Mouse (Mus musculus): ENCODE data around the gene Slc38a8. TPM values are rescaled to one million over a fixed set of nuclear protein-coding genes. Genes with fewer than 3 reads are reported as not detected.

Slc38a8 gene
- polyA plus RNA-seq, 1 experiment from 2014 or later = not detected

DNA sequence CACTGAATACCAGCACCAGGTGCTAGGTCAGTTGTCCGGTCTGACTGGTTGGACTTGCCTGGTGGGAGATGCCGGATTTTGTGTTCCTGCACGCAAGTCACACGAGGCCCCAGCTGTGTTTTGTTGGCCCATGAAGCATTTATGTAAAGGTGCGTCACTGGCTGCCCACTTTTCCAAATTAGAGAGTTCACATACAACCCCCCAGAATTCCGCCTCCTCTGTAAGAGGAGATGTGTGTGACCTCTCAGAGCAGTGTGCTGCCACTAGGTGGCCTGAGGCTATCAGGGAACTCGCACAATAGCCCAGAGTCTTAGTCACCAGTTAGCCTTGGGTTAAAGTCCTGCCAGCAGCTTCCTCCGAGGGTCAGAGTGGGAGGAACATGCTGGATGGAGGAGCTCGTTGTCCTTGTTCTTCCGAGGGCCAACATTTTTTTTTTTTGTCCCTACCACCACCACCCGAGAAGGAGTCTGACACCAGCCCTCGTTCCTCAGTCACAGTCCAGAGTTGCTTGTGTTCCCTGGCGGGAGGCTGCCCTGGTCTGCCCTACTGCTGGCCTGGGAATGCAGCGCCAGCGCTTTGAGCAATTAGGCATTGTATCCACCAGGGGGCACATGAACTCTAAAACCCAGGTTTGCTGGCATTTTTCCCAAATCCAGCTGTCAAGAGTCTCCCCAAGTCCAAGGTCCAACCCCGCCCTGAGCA, 61.1 kb downstream of the Slc38a8 start:
- H3K9me3 ChIP-seq (replicated peaks; ENCODE audit: control insufficient read depth, low read length) = no peaks in the 10 kb centered on the region
- peaks cover 9% of the 10 kb centered on the region; the same call in 1 of the 2 replicates for H3K4me1 ChIP-seq (ENCODE audit: control insufficient read depth, insufficient read depth, low read length)
- H3K27ac ChIP-seq (ENCODE audit: low read depth, low read length) = no peak overlapping the region
- peaks cover 21% of the 10 kb centered on the region for H3K27me3 ChIP-seq (ENCODE audit: control insufficient read depth, insufficient read depth, low read length)
- no peak for ATAC-seq (replicated peaks; ENCODE audit: insufficient number of reproducible peaks, low FRiP score, low TSS enrichment)
- H3K4me2 ChIP-seq = peak overlapping the region; percentile 48
- H3K9ac ChIP-seq (ENCODE audit: low read depth, low read length) = no peak overlapping the region
- no peaks in the 10 kb centered on the region for H3K36me3 ChIP-seq (ENCODE audit: control insufficient read depth, insufficient read depth, low read length)
- H3K4me3 ChIP-seq (ENCODE audit: low read depth, low read length) = no peak overlapping the region
- 13% methylated on average over 16 of the region's 16 CpGs for WGBS (ENCODE audit: insufficient replicate concordance)

DNA sequence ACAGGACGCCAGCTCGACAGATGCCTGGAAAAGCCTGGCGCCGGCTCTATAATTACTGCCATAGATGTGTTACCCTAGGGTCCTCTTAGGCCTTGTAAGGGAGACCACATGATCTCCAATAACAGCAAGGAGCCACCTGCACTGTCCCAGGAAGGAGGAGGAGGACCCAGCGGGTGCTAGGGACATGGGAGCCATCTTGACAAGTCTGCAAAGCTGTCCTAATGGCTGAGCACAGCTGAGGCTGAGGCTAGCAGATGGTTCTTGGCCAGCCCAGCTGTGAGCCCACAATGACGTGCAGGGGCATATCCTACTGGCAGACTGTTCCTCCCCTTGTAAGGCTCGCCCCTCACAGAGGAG, 61.6 kb downstream of the Slc38a8 start:
- Histone ChIP-seq H3K27me3 (ENCODE audit: control insufficient read depth, insufficient read depth, low read length) (peaks cover 16% of the 10 kb centered on the region), H3K9ac (ENCODE audit: low read depth, low read length) (no peak overlapping the region), H3K4me1 (ENCODE audit: control insufficient read depth, insufficient read depth, low read length) (peaks cover 9% of the 10 kb centered on the region; the same call in 1 of the 2 replicates), H3K4me3 (ENCODE audit: low read depth, low read length) (no peak overlapping the region), H3K36me3 (ENCODE audit: control insufficient read depth, insufficient read depth, low read length) (no peaks in the 10 kb centered on the region), H3K27ac (ENCODE audit: low read depth, low read length) (no peak overlapping the region), H3K9me3 (replicated peaks; ENCODE audit: control insufficient read depth, low read length) (no peaks in the 10 kb centered on the region), H3K4me2 (no peak overlapping the region)
- no peak for ATAC-seq (replicated peaks; ENCODE audit: insufficient number of reproducible peaks, low FRiP score, low TSS enrichment)
- WGBS (ENCODE audit: insufficient replicate concordance) = 67% methylated on average over 7 of the region's 7 CpGs

DNA sequence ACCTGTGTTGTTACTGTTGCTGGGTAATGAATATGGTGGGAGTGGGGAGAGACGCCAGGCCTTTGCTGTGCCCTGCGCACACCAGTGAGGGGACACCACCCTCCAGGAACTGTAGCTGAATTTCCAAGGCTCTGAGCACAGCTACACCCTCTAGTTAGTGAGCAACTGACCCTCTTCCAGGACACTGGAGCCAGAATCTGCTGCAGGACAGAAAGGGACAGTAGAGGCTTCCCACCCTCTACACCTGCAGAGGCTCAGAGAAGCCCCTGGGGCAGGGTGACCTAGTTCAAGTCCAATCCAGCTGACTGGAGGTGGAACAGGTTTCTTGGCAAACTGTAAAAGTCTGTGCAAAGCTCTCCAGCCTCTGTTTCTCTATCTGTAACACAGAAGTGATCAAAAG, 62.1 kb downstream of the Slc38a8 start:
- WGBS (ENCODE audit: insufficient replicate concordance) = 94% methylated on average over 2 of the region's 2 CpGs
- Histone ChIP-seq H3K4me3 (ENCODE audit: low read depth, low read length) (no peak overlapping the region), H3K4me2 (no peak overlapping the region), H3K27me3 (ENCODE audit: control insufficient read depth, insufficient read depth, low read length) (peaks cover 13% of the 10 kb centered on the region), H3K9ac (ENCODE audit: low read depth, low read length) (no peak overlapping the region), H3K9me3 (replicated peaks; ENCODE audit: control insufficient read depth, low read length) (no peaks in the 10 kb centered on the region), H3K27ac (ENCODE audit: low read depth, low read length) (no peak overlapping the region), H3K4me1 (ENCODE audit: control insufficient read depth, insufficient read depth, low read length) (peaks cover 9% of the 10 kb centered on the region; the same call in 1 of the 2 replicates), H3K36me3 (ENCODE audit: control insufficient read depth, insufficient read depth, low read length) (no peaks in the 10 kb centered on the region)
- ATAC-seq (replicated peaks; ENCODE audit: insufficient number of reproducible peaks, low FRiP score, low TSS enrichment) = no peak

DNA sequence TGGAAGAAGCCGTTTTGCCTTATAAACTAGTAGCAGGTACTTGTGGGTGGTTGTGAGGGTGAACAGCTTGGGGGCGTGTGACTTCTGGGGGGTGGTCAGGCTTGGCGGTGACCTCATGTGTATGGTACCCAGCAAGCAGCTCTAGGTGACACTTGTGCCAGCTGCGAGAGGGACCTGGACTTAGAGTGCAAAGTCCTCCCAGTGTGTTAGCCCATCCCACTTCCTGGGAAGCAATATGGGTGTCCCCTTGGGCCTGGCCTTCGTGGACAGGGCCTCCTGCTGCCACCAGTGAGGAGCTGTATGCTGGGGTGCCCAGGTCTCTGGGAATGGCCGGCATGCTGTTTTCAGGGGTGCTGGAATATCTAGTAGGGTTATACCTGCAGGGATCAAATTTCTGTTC, 62.6 kb downstream of the Slc38a8 start:
- H3K27ac ChIP-seq (ENCODE audit: low read depth, low read length) = no peak overlapping the region
- ATAC-seq (replicated peaks; ENCODE audit: insufficient number of reproducible peaks, low FRiP score, low TSS enrichment) = no peak
- 74% methylated on average over 6 of the region's 6 CpGs for WGBS (ENCODE audit: insufficient replicate concordance)

DNA sequence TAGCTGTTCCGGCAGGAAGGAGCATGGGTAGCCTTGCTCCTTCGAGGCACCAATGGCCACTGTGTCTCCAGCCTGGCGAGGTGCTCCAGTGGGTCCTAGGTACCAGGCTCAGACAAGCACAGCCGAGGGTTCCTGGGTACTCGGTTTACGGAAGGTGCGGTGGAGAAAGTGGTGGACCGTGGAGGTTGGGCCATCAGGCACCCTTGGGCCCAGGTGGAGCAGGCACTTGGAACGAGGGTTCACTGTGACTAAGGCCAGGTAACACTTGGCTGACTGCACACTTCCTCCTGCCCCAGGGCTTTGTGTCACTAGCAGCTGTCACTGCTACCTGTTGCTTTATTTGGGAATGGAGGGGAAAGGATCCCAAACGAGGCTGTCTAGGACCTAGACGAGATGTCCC, 64.0 kb downstream of the Slc38a8 start:
- 68% methylated on average over 11 of the region's 11 CpGs for WGBS (ENCODE audit: insufficient replicate concordance)
- Histone ChIP-seq H3K9ac (ENCODE audit: low read depth, low read length) (no peak overlapping the region), H3K9me3 (replicated peaks; ENCODE audit: control insufficient read depth, low read length) (no peaks in the 10 kb centered on the region), H3K4me1 (ENCODE audit: control insufficient read depth, insufficient read depth, low read length) (peaks cover 9% of the 10 kb centered on the region; the same call in 1 of the 2 replicates), H3K36me3 (ENCODE audit: control insufficient read depth, insufficient read depth, low read length) (no peaks in the 10 kb centered on the region), H3K27me3 (ENCODE audit: control insufficient read depth, insufficient read depth, low read length) (peaks cover 12% of the 10 kb centered on the region), H3K4me2 (no peak overlapping the region), H3K4me3 (ENCODE audit: low read depth, low read length) (no peak overlapping the region), H3K27ac (ENCODE audit: low read depth, low read length) (no peak overlapping the region)
- ATAC-seq (replicated peaks; ENCODE audit: insufficient number of reproducible peaks, low FRiP score, low TSS enrichment) = no peak

More for the DNA sequence above, 62.6 kb downstream of the Slc38a8 start:
- Histone ChIP-seq H3K4me2 (no peak overlapping the region), H3K36me3 (ENCODE audit: control insufficient read depth, insufficient read depth, low read length) (no peaks in the 10 kb centered on the region), H3K4me3 (ENCODE audit: low read depth, low read length) (no peak overlapping the region), H3K27me3 (ENCODE audit: control insufficient read depth, insufficient read depth, low read length) (peaks cover 13% of the 10 kb centered on the region), H3K9ac (ENCODE audit: low read depth, low read length) (no peak overlapping the region), H3K4me1 (ENCODE audit: control insufficient read depth, insufficient read depth, low read length) (peaks cover 9% of the 10 kb centered on the region; the same call in 1 of the 2 replicates), H3K9me3 (replicated peaks; ENCODE audit: control insufficient read depth, low read length) (no peaks in the 10 kb centered on the region)

DNA sequence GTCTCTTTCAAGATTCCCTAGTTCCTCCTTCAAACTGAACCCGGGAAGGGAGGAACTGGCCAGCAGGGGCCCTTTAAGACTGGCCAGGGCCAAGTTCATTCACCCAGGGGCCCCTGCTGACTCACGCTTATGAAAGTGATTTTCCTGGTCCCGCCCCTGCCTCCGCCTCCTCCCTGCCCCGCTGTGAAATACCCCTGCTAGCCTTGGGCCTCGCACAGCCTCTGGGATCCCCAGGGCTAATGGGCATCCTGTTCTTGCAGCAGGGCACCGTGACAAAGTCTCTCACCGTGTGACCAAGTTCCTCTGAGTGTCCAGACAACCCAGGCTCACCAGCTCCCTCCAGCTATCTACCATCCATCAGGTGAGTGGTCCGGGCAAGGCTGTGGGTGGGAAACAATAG, 64.6 kb downstream of the Slc38a8 start:
- H3K27me3 ChIP-seq (ENCODE audit: control insufficient read depth, insufficient read depth, low read length) = peaks cover 7% of the 10 kb centered on the region
- no peaks in the 10 kb centered on the region for H3K9me3 ChIP-seq (replicated peaks; ENCODE audit: control insufficient read depth, low read length)
- no peak for ATAC-seq (replicated peaks; ENCODE audit: insufficient number of reproducible peaks, low FRiP score, low TSS enrichment)
- H3K4me1 ChIP-seq (ENCODE audit: control insufficient read depth, insufficient read depth, low read length) = peaks cover 9% of the 10 kb centered on the region; the same call in 1 of the 2 replicates
- no peaks in the 10 kb centered on the region for H3K36me3 ChIP-seq (ENCODE audit: control insufficient read depth, insufficient read depth, low read length)
- no peak overlapping the region for H3K9ac ChIP-seq (ENCODE audit: low read depth, low read length)
- H3K4me3 ChIP-seq (ENCODE audit: low read depth, low read length) = no peak overlapping the region
- no peak overlapping the region for H3K27ac ChIP-seq (ENCODE audit: low read depth, low read length)
- H3K4me2 ChIP-seq = peak overlapping the region; percentile 19; the same call in 1 of the 2 replicates
- WGBS (ENCODE audit: insufficient replicate concordance) = 13% methylated on average over 9 of the region's 9 CpGs

DNA sequence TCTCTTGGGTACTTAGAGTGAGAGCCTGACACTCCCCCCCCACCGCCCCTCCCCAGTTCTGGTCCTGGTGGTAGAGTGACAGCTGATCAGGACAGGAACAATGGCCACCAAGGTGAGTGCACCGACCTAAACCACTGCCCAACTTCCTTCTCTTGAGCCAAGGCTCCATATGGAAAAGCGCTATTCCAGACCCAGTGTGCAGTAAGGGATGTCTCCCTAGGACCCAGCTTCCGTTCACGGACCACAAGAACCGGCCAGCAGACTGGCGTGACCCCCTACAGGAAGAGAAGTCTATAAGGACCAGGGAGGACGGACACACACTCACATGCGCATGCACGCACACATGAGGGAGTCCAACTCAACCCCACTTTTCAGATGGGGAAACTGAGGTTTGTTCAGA, 65.2 kb downstream of the Slc38a8 start:
- H3K4me1 ChIP-seq (ENCODE audit: control insufficient read depth, insufficient read depth, low read length) = peaks cover 9% of the 10 kb centered on the region; the same call in 1 of the 2 replicates
- no peaks in the 10 kb centered on the region for H3K36me3 ChIP-seq (ENCODE audit: control insufficient read depth, insufficient read depth, low read length)
- no peak overlapping the region for H3K9ac ChIP-seq (ENCODE audit: low read depth, low read length)
- H3K27me3 ChIP-seq (ENCODE audit: control insufficient read depth, insufficient read depth, low read length) = peaks cover 2% of the 10 kb centered on the region
- no peak for ATAC-seq (replicated peaks; ENCODE audit: insufficient number of reproducible peaks, low FRiP score, low TSS enrichment)
- no peak overlapping the region for H3K27ac ChIP-seq (ENCODE audit: low read depth, low read length)
- no peak overlapping the region for H3K4me2 ChIP-seq
- H3K9me3 ChIP-seq (replicated peaks; ENCODE audit: control insufficient read depth, low read length) = no peaks in the 10 kb centered on the region
- H3K4me3 ChIP-seq (ENCODE audit: low read depth, low read length) = no peak overlapping the region
- WGBS (ENCODE audit: insufficient replicate concordance) = 80% methylated on average over 10 of the region's 10 CpGs

DNA sequence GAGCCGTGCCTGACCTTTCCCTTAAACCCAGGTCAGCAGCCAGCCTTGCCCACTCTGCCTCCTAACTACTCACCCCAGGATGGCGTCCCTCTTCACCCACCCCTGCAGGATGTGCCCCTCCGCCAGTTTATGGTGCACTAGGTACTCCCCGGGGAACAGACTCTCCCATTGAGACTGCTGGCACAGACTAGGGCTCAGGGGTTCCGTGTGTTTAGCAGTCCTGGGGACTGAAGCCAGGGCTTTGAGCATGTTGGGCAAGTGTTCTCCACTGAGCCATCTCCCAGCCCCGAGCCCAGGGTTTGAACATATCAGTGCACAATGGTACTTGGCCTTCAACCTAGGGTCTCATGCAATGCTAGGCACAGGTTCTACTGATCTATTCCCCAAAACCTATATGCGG, 66.0 kb downstream of the Slc38a8 start:
- no peak overlapping the region for H3K4me3 ChIP-seq (ENCODE audit: low read depth, low read length)
- no peaks in the 10 kb centered on the region for H3K36me3 ChIP-seq (ENCODE audit: control insufficient read depth, insufficient read depth, low read length)
- no peak overlapping the region for H3K9ac ChIP-seq (ENCODE audit: low read depth, low read length)
- WGBS (ENCODE audit: insufficient replicate concordance) = 77% methylated on average over 7 of the region's 7 CpGs
- H3K4me1 ChIP-seq (ENCODE audit: control insufficient read depth, insufficient read depth, low read length) = peaks cover 9% of the 10 kb centered on the region; the same call in 1 of the 2 replicates
- H3K4me2 ChIP-seq = no peak overlapping the region
- no peaks in the 10 kb centered on the region for H3K9me3 ChIP-seq (replicated peaks; ENCODE audit: control insufficient read depth, low read length)
- no peak overlapping the region for H3K27ac ChIP-seq (ENCODE audit: low read depth, low read length)
- peaks cover 2% of the 10 kb centered on the region for H3K27me3 ChIP-seq (ENCODE audit: control insufficient read depth, insufficient read depth, low read length)
- no peak for ATAC-seq (replicated peaks; ENCODE audit: insufficient number of reproducible peaks, low FRiP score, low TSS enrichment)

DNA sequence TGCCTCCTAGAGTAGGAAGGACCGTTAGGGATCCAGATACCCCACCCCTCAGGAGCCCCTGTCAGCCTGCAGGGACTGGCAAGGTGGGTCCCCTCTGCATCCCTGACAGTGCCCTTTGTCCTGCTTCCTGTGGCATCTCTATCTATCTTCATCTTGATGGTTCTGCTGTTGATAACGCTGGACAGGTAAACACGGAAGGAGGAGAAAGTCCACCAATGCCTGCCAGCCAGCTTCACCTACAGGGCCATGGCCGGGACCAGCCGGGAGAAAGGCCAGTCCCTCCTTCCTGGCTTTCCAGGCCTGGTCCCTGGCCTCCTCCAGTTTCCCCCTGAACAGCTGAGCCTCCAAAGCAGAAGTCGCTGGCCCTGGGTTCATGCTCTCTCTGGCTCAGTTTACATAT, 66.9 kb downstream of the Slc38a8 start:
- no peak for ATAC-seq (replicated peaks; ENCODE audit: insufficient number of reproducible peaks, low FRiP score, low TSS enrichment)
- no peak overlapping the region for H3K9ac ChIP-seq (ENCODE audit: low read depth, low read length)
- WGBS (ENCODE audit: insufficient replicate concordance) = 63% methylated on average over 6 of the region's 6 CpGs

More for the DNA sequence above, 66.9 kb downstream of the Slc38a8 start:
- H3K27ac ChIP-seq (ENCODE audit: low read depth, low read length) = no peak overlapping the region
- H3K9me3 ChIP-seq (replicated peaks; ENCODE audit: control insufficient read depth, low read length) = no peaks in the 10 kb centered on the region
- H3K36me3 ChIP-seq (ENCODE audit: control insufficient read depth, insufficient read depth, low read length) = no peaks in the 10 kb centered on the region
- H3K4me2 ChIP-seq = no peak overlapping the region
- no peak overlapping the region for H3K4me3 ChIP-seq (ENCODE audit: low read depth, low read length)
- H3K27me3 ChIP-seq (ENCODE audit: control insufficient read depth, insufficient read depth, low read length) = no peaks in the 10 kb centered on the region; the same call in none of the 2 replicates
- peaks cover 9% of the 10 kb centered on the region; the same call in 1 of the 2 replicates for H3K4me1 ChIP-seq (ENCODE audit: control insufficient read depth, insufficient read depth, low read length)
